ENCODE assay signal across 1 mouse cellular context in the genomic region with DNA sequence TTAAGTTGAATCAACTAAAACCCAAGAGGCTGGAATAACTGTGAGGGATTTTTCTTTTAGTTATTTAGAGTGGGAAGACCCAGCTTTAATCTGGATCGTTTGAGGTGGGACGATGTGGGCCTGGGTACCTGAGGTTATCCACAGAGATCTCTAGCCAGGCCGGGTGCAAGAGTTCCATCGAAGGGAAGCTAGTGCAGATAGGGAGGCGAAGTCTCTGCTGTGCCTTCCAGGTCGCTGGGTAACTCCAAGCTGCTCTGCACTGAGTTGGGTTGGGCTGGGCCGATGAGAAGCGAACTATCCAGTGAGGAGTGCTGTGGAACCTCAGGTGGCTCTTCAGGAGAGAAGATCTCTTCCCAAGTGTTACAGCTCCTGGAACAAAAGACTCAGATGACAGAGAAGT.
TF ChIP-seq lines count a peak whose summit lies in the region.

No protein-coding gene starts in this region.

TF ChIP-seq in CH12.LX, 34 proteins besides CTCF, POLR2A, EP300 and RAD21:
- TF ChIP-seq NRF1 (IDR thresholded peaks at IDR 0.05; ENCODE audit: low read depth, low read length) (no peak), BHLHE40 (IDR thresholded peaks at IDR 0.05; ENCODE audit: low read depth, low read length) (no peak), ZC3H11A (IDR thresholded peaks at IDR 0.05; ENCODE audit: low read depth, low read length) (no peak), SIN3A (IDR thresholded peaks at IDR 0.05; ENCODE audit: low read length) (peak; percentile 11; the same call in 1 of the 2 replicates), RCOR1 (conservative IDR thresholded peaks at IDR 0.05; ENCODE audit: low read depth, low read length) (no peak), MAZ (IDR thresholded peaks at IDR 0.05; ENCODE audit: low read depth, low read length) (no peak)
TF ChIP-seq in CH12.LX: peak in this region for 1.
